Mouse (Mus musculus) lung, embryonic 14.5 days (tissue): ENCODE results near the gene Eif4ebp2. TPM values are rescaled to one million over a fixed set of nuclear protein-coding genes. Genes with fewer than 3 reads are reported as not detected.

ENCODE experiments used
- ATAC-seq: fragments of 200-750 bp; cut with Nextera tagmentation; 2 replicates; pipeline ENCODE4 v1.8.0; 2017; ENCODE audit warnings: mild to moderate bottlenecking, moderate TSS enrichment, moderate library complexity; ENCODE audit not compliant: insufficient read depth
- DNase-seq: peaks from one replicate; pipeline ENCODE4 v3.0.0-alpha.2; 2015
- H3K27ac ChIP-seq: fragments of 300-500 bp; sonication (generic); 2 replicates; pipeline ENCODE4 v1.5.1; 2014; ENCODE audit warnings: low read depth, mild to moderate bottlenecking, moderate library complexity
- H3K27me3 ChIP-seq: fragments of 300-500 bp; sonication (generic); 2 replicates; pipeline ENCODE4 v1.6.1; 2014; ENCODE audit warnings: low read length, control low read depth; ENCODE audit not compliant: insufficient read depth
- H3K36me3 ChIP-seq: fragments of 300-500 bp; sonication (generic); 2 replicates; pipeline ENCODE4 v1.6.1; 2014; ENCODE audit warnings: control low read depth; ENCODE audit not compliant: insufficient read depth
- H3K4me1 ChIP-seq: fragments of 300-500 bp; sonication (generic); 2 replicates; pipeline ENCODE4 v1.6.1; 2014; ENCODE audit warnings: antibody characterized with exemption, control low read depth; ENCODE audit not compliant: insufficient read depth
- H3K4me2 ChIP-seq: fragments of 300-500 bp; sonication (generic); 2 replicates; pipeline ENCODE4 v1.6.1; 2014; ENCODE audit warnings: mild to moderate bottlenecking
- H3K4me3 ChIP-seq: fragments of 300-500 bp; sonication (generic); 2 replicates; pipeline ENCODE4 v1.5.1; 2014; ENCODE audit warnings: low read depth, low read length
- H3K9ac ChIP-seq: fragments of 300-500 bp; sonication (generic); 2 replicates; pipeline ENCODE4 v1.6.1; 2014
- H3K9me3 ChIP-seq: fragments of 300-500 bp; sonication (generic); 2 replicates; pipeline ENCODE4 v1.6.1; 2016; ENCODE audit warnings: low read depth, low read length, control low read depth
- CTCF ChIP-seq: IDR thresholded peaks from 2 replicates; pipeline ENCODE4 v1.5.1; 2016; ENCODE audit warnings: antibody characterized with exemption, low read depth
- WGBS: fragments of 180-500 bp; shearing (Covaris S2); extraction: QIAGEN DNeasy Blood & Tissue Kit; methylation state at CpG from one replicate; pipeline ENCODE4 v1.1.7; 2014; 5-methylcytosine and 5-hydroxymethylcytosine counted together
- polyA plus RNA-seq: library from polyadenylated mRNA; unstranded; fragments of >200 nt; fragmentation: Nextera tagmentation; extraction: Ambion mirVana; gene quantifications from 2 replicates; pipeline ENCODE4 v1.2.1, GENCODE M21; 2014

Gene Eif4ebp2
- 53.8 and 57.4 TPM in 2 replicates for polyA plus RNA-seq

DNA sequence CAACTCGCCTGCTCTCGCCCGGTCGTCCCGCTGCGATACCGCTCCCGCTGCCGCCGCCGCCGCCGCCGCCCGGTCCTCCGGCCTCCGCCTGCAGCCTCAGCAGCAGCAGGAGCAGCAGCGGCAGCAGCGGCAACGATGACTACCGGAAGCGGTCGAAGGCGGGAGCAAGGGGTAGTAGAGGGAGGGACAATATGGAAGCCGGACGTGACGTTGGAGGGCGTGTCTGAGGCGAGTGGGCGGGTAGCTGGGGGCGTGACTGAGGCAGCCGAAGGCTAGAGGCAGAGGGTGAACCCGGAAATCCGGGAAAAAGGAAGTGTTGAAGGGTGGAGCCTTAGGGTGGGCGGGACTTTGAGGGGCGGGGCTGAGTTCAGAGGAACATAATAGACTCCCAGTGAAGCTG lies at the start of gene Eif4ebp2:
Eif4ebp2 (minus strand) TSS at position 17 of the 400 bp plus-strand sequence.
- H3K27ac ChIP-seq: peak within 1 kb of the TSS; percentile 84
- H3K4me1 ChIP-seq: 0 out of 2 replicates have a peak, but pooled peaks cover 7% of the 10 kb centered on the region
- DNase-seq (peak; percentile 99), ATAC-seq (peak; percentile 98)
- no peak for TF ChIP-seq CTCF
- no peaks in the 10 kb centered on the region for H3K9me3 ChIP-seq
- WGBS: under 1% methylated on average over 35 of the region's 36 CpGs
- H3K27me3 ChIP-seq: no peaks in the 10 kb centered on the region
- H3K9ac ChIP-seq: peak within 1 kb of the TSS; percentile 89
- H3K4me2 ChIP-seq: peak within 1 kb of the TSS; percentile 90
- peaks cover 15% of the 10 kb centered on the region; the same call in 1 of the 2 replicates for H3K36me3 ChIP-seq
- peak within 1 kb of the TSS; percentile 100 for H3K4me3 ChIP-seq

DNA sequence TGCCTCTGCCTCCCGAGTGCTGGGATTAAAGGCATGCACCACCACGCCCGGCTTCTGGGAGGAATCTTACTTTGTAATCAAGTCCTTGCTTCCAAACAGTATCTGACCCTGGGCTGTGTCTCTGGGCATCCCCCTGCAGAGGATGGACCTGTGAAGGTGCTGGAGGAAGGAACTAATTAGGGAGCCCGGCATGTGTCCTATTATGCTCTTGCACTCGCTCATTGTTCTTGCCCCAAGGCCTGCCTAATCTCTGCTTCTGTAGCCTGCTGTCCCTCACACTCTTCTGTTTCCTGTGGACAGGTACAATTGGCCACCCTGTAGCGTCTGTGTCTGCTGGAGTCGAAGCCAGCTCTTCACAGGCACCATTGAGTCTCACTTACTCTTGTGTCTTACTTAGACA lies 48.3 kb upstream of the Eif4ebp2 start:
- DNase-seq: no peak
- no peak for ATAC-seq
- Histone ChIP-seq H3K9me3 (no peaks in the 10 kb centered on the region), H3K4me2 (no peak overlapping the region), H3K27me3 (no peaks in the 10 kb centered on the region), H3K27ac (no peak overlapping the region), H3K4me3 (no peak overlapping the region), H3K4me1 (0 out of 2 replicates have a peak, but pooled peaks cover 3% of the 10 kb centered on the region), H3K9ac (no peak overlapping the region), H3K36me3 (no peaks in the 10 kb centered on the region)
- 66% methylated on average over 7 of the region's 7 CpGs for WGBS
- TF ChIP-seq CTCF: no peak

DNA sequence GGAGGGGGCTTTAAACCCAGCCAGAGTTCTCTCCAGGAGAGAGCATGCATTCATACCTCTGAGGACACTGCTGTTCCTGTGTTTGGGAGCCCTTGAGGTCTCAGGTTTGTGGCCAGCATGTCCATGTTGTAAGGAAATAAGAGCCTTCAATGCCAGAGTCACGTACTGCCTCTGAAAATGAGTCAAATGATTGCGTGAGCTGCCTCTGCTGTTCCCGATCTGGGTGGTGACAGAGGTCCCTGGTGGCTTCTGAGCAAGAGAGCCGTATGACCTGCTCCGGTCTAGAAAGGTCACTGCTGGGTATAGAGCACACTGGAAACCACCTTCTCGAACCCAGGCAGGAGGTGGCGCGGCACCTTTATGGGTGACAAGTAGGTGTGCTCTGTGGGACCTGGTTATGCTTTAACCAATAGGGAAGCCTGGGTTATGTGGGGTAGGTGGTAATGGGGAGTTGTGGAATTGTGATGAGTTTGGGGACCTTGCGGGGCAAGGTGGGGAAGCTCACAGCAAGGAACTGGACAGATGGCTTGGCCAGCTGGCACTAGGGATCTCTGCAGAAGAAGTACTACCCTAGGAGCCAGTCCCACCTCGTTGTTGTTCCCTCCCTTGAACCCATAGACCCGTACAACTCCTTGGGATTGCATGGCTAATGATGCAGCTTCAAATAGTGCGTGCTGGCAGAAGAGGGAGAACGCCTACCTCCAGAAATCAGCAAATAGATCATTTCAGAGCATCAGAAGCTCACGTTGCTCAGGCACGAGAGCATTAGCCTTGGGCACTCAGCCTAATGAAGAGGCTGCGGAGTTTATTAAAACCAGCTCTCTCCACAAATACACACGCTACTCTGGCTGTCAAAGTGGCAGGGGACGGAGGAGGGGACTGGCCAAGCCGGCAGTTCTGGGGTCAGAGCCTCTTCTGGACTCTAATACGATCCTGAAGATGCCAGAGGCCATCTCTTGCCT lies 47.3 kb upstream of the Eif4ebp2 start:
- WGBS: 79% methylated on average over 20 of the region's 20 CpGs
- H3K9me3 ChIP-seq: no peaks in the 10 kb centered on the region

DNA sequence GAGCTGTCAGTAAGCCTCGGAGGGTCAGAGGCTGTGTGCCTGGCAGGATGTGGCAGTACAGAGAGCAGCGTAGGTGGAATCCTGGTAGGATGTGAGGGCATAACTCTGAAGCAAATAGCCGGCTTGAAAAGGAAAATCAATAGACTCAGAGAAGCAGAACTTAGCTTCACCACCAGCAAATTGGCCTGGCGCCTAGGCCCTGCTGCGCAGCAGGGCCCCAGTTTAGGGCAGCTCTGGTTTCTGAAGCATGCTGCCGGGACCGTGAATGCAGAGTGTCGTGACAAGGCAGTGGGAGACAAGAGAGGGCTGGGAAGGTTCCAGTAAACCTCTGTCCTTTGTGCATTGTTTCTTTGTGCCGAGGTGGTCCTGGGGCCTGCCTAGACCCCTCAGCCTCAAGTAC lies 43.8 kb upstream of the Eif4ebp2 start:
- WGBS: 43% methylated on average over 9 of the region's 9 CpGs

More for the DNA sequence above, 47.3 kb upstream of the Eif4ebp2 start:
- no peak overlapping the region for H3K4me2 ChIP-seq
- no peaks in the 10 kb centered on the region for H3K36me3 ChIP-seq
- H3K27ac ChIP-seq: no peak overlapping the region
- ATAC-seq (no peak), DNase-seq (no peak)
- no peaks in the 10 kb centered on the region for H3K27me3 ChIP-seq
- no peak overlapping the region for H3K9ac ChIP-seq
- no peak overlapping the region for H3K4me3 ChIP-seq
- 0 out of 2 replicates have a peak, but pooled peaks cover 3% of the 10 kb centered on the region for H3K4me1 ChIP-seq
- TF ChIP-seq CTCF: no peak

DNA sequence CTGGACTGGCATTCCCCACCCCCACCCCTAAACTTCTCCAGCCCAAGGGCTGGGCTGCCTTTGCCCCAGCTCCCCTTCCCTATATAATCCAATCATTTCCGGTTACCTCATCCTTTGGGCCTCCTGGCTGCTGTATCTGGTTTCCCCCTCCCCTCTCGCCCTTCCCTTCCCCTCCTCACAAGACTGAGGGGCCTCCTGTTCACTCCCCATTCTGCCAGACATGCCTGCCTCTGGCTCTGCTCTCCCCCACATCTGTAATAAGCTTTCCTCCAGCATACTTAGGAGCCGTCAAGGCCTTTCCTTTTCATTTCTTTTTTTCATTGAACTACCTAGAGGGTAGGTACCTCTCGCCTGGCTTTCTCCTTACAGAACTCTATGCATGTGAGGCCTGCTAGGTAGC lies 43.0 kb upstream of the Eif4ebp2 start:
- no peak overlapping the region for H3K9ac ChIP-seq
- H3K27ac ChIP-seq: no peak overlapping the region
- H3K27me3 ChIP-seq: no peaks in the 10 kb centered on the region
- H3K36me3 ChIP-seq: no peaks in the 10 kb centered on the region
- WGBS: 58% methylated on average over 4 of the region's 4 CpGs
- no peak for TF ChIP-seq CTCF
- H3K4me1 ChIP-seq: 0 out of 2 replicates have a peak, but pooled peaks cover 3% of the 10 kb centered on the region
- no peaks in the 10 kb centered on the region for H3K9me3 ChIP-seq
- no peak overlapping the region for H3K4me3 ChIP-seq
- ATAC-seq (no peak), DNase-seq (no peak)
- no peak overlapping the region for H3K4me2 ChIP-seq

More for the DNA sequence above, 43.8 kb upstream of the Eif4ebp2 start:
- TF ChIP-seq CTCF: no peak
- H3K27ac ChIP-seq: no peak overlapping the region; the same call in 1 of the 2 replicates
- H3K4me1 ChIP-seq: 0 out of 2 replicates have a peak, but pooled peaks cover 3% of the 10 kb centered on the region
- H3K9ac ChIP-seq: no peak overlapping the region
- ATAC-seq (no peak), DNase-seq (peak; percentile 55)
- H3K27me3 ChIP-seq: no peaks in the 10 kb centered on the region
- no peaks in the 10 kb centered on the region for H3K36me3 ChIP-seq
- H3K4me2 ChIP-seq: no peak overlapping the region
- no peaks in the 10 kb centered on the region for H3K9me3 ChIP-seq
- no peak overlapping the region for H3K4me3 ChIP-seq

DNA sequence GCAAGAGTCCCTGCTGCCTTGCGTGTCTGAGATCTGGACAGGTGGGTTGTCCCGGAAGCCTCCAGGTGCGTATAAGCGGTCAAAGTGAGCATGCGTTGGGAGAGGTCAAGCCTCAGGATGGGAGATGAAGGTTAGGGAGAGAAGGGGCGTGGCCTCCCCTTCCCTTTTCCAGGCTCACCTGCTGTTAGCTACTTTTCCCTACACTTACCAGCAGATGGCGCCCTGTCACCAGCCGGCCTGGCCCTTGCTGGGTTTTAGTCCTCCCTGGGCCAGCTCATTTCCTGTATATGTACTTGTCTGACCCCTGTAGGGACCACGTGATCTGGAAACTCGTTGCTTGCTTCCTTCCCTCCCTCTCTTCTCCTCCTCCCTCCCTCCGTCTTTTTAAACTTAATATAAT lies 39.6 kb upstream of the Eif4ebp2 start:
- Histone ChIP-seq H3K4me3 (no peak overlapping the region), H3K4me2 (no peak overlapping the region), H3K9me3 (no peaks in the 10 kb centered on the region), H3K27me3 (no peaks in the 10 kb centered on the region), H3K36me3 (no peaks in the 10 kb centered on the region), H3K4me1 (0 out of 2 replicates have a peak, but pooled peaks cover 3% of the 10 kb centered on the region), H3K9ac (no peak overlapping the region), H3K27ac (no peak overlapping the region)
- peak; percentile 87 for DNase-seq
- WGBS: 9% methylated on average over 11 of the region's 11 CpGs
- TF ChIP-seq CTCF: peak; percentile 92
- ATAC-seq: peak; percentile 70

DNA sequence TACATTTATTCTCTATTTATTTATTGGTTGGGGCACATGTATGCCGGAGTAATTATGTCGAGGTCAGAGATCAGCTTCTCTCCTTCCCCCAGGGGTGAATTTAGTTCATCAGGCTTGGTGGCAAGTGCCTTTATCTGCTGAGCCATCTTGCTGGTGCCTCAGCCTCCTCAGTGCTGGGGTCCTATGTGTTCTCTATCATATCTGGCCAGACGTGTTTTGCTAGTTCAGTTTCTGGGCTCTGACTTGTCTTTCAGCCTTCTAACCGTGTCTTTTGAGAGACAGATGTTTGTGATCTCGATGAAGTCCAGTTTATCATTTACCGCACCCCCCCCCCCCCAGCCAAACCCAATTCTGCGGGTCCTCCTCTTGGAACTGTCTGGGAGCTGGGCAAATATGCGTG lies 39.1 kb upstream of the Eif4ebp2 start:
- TF ChIP-seq CTCF: no peak
- 33% methylated on average over 8 of the region's 8 CpGs for WGBS
- 0 out of 2 replicates have a peak, but pooled peaks have one; percentile 14 for ATAC-seq

More for the DNA sequence above, 39.1 kb upstream of the Eif4ebp2 start:
- Histone ChIP-seq H3K9me3 (no peaks in the 10 kb centered on the region), H3K36me3 (no peaks in the 10 kb centered on the region), H3K4me1 (0 out of 2 replicates have a peak, but pooled peaks cover 3% of the 10 kb centered on the region), H3K4me3 (no peak overlapping the region), H3K27me3 (no peaks in the 10 kb centered on the region), H3K4me2 (no peak overlapping the region), H3K27ac (no peak overlapping the region), H3K9ac (no peak overlapping the region)
- no peak for DNase-seq
